29 mouse cellular contexts compared by ENCODE assay signal in genomic region chr13:74329321-74329720, GRCm38 (mm10). TPM values are rescaled to one million over a fixed set of nuclear protein-coding genes. Genes with fewer than 3 reads are reported as not detected.
"Had no signal": no experiment of that assay in that cellular context is flagged by ENCODE, and none has a peak within 500 bp of the region (broad histone marks: within the 10 kb centered on the region; RNA-seq: fewer than 3 reads in every experiment).

No protein-coding gene starts in this region.

- H3K4me1 ChIP-seq: heart, embryonic 10.5 days; hindbrain, embryonic 10.5 days; hindbrain, embryonic 12.5 days; intestine, embryonic 15.5 days; limb, embryonic 12.5 days; limb, embryonic 15.5 days; liver, embryonic 12.5 days had no signal

- H3K27ac ChIP-seq: gastrocnemius, adult 2 months; heart, embryonic 10.5 days; hindbrain, embryonic 10.5 days; hindbrain, embryonic 12.5 days; hindbrain, embryonic 14.5 days; intestine, embryonic 15.5 days; limb, embryonic 12.5 days; limb, embryonic 15.5 days; liver, embryonic 12.5 days; liver, embryonic 14.5 days had no signal

- DNase-seq: gastrocnemius, adult 2 months; gastrocnemius, postnatal 10 days; gastrocnemius, postnatal 25 days; heart, adult 18-20 months; heart, postnatal 10 days; heart, postnatal 4 days; kidney, adult 18-20 months; kidney, adult 8-10 months; kidney, postnatal 10 days; kidney, postnatal 36 days; layer of hippocampus, adult 9-11 months; layer of hippocampus, postnatal 36 days; left cerebral cortex, postnatal 4 days; lung, adult 18-20 months had no signal

- ATAC-seq: hindbrain, embryonic 16.5 days; inflammation-experienced regulatory T-cells, adult 6 months; intestine, embryonic 15.5 days; intestine, postnatal 0 days; liver, embryonic 12.5 days had no signal

- H3K9me3 ChIP-seq: heart, embryonic 10.5 days; hindbrain, embryonic 10.5 days; hindbrain, embryonic 12.5 days; intestine, embryonic 15.5 days; limb, embryonic 12.5 days; limb, embryonic 15.5 days; liver, embryonic 12.5 days had no signal

- H3K27me3 ChIP-seq: hindbrain, embryonic 12.5 days; intestine, embryonic 15.5 days; limb, embryonic 12.5 days; limb, embryonic 15.5 days; liver, embryonic 12.5 days had no signal

- H3K9ac ChIP-seq: hindbrain, embryonic 12.5 days; hindbrain, embryonic 14.5 days; intestine, embryonic 15.5 days; limb, embryonic 12.5 days; limb, embryonic 15.5 days; liver, embryonic 12.5 days; liver, embryonic 14.5 days had no signal

- H3K4me3 ChIP-seq: gastrocnemius, adult 2 months; heart, embryonic 10.5 days; hindbrain, embryonic 10.5 days; hindbrain, embryonic 12.5 days; intestine, embryonic 15.5 days; limb, embryonic 12.5 days; limb, embryonic 15.5 days; liver, embryonic 12.5 days had no signal

- H3K4me2 ChIP-seq: hindbrain, embryonic 12.5 days; hindbrain, embryonic 14.5 days; intestine, embryonic 15.5 days; limb, embryonic 12.5 days; limb, embryonic 15.5 days; liver, embryonic 12.5 days had no signal

RNA-seq across cellular contexts. Expression of gene Lrrc14b, which starts 34.5 kb away (rescaled TPM):
- polyA plus RNA-seq: hindbrain, embryonic 10.5 days; hindbrain, embryonic 12.5 days; hindbrain, embryonic 14.5 days; hindbrain, embryonic 16.5 days; inflammation-experienced regulatory T-cells, adult 6 months; intestine, embryonic 15.5 days; intestine, postnatal 0 days; kidney, embryonic 14.5 days; kidney, embryonic 16.5 days; limb, embryonic 12.5 days; limb, embryonic 15.5 days; liver, embryonic 12.5 days; liver, embryonic 16.5 days had no signal
